Mouse (Mus musculus) layer of hippocampus, adult 6 months (tissue): ENCODE data around the gene Sbpl. TPM values are rescaled to one million over a fixed set of nuclear protein-coding genes. Genes with fewer than 3 reads are reported as not detected.

ENCODE experiments used
- long read RNA-seq, 2 experiments: library from polyadenylated mRNA; unstranded; transcript quantifications; one replicate each; pipeline ENCODE4 v2.0.0; 2019 to 2020
- polyA plus RNA-seq: library from polyadenylated mRNA; unstranded; fragments of <200 nt; fragmentation: Nextera tagmentation; gene quantifications from 2 replicates; pipeline ENCODE4 v1.2.3, GENCODE M21; 2021

Sbpl gene
- polyA plus RNA-seq: not detected in 2 replicates
- long read RNA-seq, experiment 1, partial matches to known transcripts: 0 of 1 reads
- long read RNA-seq, experiment 1, other reads (novel, unspliced or antisense): 0 of 1 reads
- long read RNA-seq, experiment 2: 0 reads

GRCm38 (mm10) chr17:23955174-23955573 lies at the start of gene Sbpl:
Gene Sbpl, minus strand, starts transcription at chr17:23955274.

GRCm38 (mm10) chr17:23997901-23998300 lies 42.8 kb upstream of the Sbpl start, which contains the start of gene Prss22:
Gene Prss22, minus strand, starts transcription at chr17:23998100.

DNA sequence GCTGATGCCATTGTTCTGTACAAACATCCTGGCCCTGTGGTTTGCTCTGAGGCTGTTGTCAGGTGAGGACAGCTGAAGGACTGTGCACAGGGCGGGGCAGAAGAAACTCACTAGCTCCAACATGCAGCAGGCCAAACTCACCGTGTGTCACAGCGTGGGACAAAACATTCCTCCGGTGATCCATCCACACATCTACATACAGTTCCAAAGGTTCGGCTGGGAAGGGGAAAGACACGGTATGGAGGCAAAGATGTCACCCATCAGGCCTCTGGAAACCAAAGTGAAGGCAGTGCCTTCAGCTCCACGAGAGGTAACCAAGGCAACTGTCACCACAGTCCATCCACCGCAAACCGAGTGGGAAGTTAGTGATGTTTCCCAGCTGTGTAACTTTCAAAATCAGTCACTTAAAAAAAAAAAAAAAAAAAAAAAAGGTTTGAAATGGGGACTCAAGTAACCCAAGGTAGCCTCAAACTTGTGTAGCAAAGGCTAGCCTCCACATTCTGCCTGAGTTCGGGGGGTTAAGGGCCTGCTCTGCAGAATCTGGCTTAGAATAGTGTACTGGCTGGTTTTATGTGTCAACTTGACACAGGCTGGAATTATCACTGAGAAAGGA lies 25.3 kb upstream of the Sbpl start, which contains the start of gene Prss30:
TSS of gene Prss30 (minus strand) at position 270 of the 613 bp plus-strand sequence.

DNA sequence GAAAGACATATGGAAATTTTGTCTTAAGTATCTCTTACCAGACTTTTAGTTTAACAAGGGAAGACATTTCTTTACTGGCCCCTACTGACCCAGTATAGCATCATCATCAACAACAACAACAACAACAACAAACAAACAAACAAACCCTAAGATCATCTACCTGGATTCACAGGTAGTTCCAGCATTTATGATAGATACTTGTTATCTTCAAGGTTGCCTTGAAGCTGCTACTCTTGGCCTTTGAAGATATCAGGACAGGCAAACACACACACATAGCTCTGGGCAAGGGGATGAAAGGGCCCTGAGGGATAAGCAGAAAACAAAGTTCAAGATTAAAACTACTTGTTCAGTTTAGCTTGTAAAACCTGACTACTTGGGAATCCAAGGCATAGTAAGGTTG lies 13.7 kb downstream of the Sbpl start, which contains the start of gene Sbp:
TSS of gene Sbp (plus strand) at position 301 of the 400 bp plus-strand sequence.

GRCm38 (mm10) chr17:23917158-23917557 lies 37.9 kb downstream of the Sbpl start, which contains the start of gene Dcpp3:
Gene Dcpp3, plus strand, starts transcription at chr17:23917458.

Other genes starting within 250 kb of the Sbpl start
- not detected in 2 replicates for gene 1520401A03Rik, start 232.5 kb downstream of the Sbpl start, polyA plus RNA-seq
- gene Pkmyt1, start 228.9 kb downstream of the Sbpl start, polyA plus RNA-seq: 1.6 and 2.2 TPM in 2 replicates
- gene Paqr4, start 214.4 kb downstream of the Sbpl start, polyA plus RNA-seq: 106 and 116 TPM in 2 replicates
- 0.60 and 0.85 TPM in 2 replicates for gene Kremen2, start 209.4 kb downstream of the Sbpl start, polyA plus RNA-seq
- gene Flywch1, start 183.7 kb downstream of the Sbpl start, polyA plus RNA-seq: 256 and 293 TPM in 2 replicates
- gene Flywch2, start 169.2 kb downstream of the Sbpl start, polyA plus RNA-seq: 22.4 and 25.0 TPM in 2 replicates
- gene Srrm2, start 164.7 kb downstream of the Sbpl start, polyA plus RNA-seq: 297 and 334 TPM in 2 replicates
- gene Elob, start 126.1 kb downstream of the Sbpl start, polyA plus RNA-seq: 1,710 and 1,770 TPM in 2 replicates
- not detected in 2 replicates for gene Prss33, start 119.2 kb downstream of the Sbpl start, polyA plus RNA-seq
- not detected in 2 replicates for gene Prss32, start 111.4 kb downstream of the Sbpl start, polyA plus RNA-seq
- 0.08 and 0.48 TPM in 2 replicates for gene Prss41, start 111.1 kb downstream of the Sbpl start, polyA plus RNA-seq
- gene Prss21, start 87.2 kb downstream of the Sbpl start, polyA plus RNA-seq: not detected in 2 replicates
- gene Dcpp1, start 74.4 kb downstream of the Sbpl start, polyA plus RNA-seq: 0.25 TPM in 1 of 2 replicates, not detected in the other
- gene Dcpp2, start 74.4 kb downstream of the Sbpl start, polyA plus RNA-seq: not detected in 2 replicates
- gene Dcpp3, start 37.8 kb downstream of the Sbpl start, polyA plus RNA-seq: not detected in 2 replicates
- gene Sbp, start 13.6 kb downstream of the Sbpl start, polyA plus RNA-seq: 0.18 and 0.30 TPM in 2 replicates
- 0.21 and 0.34 TPM in 2 replicates for gene Prss30, start 25.3 kb upstream of the Sbpl start, polyA plus RNA-seq
- gene Prss22, start 42.8 kb upstream of the Sbpl start, polyA plus RNA-seq: 0.25 and 0.28 TPM in 2 replicates
- not detected in 2 replicates for gene Prss27, start 82.9 kb upstream of the Sbpl start, polyA plus RNA-seq
- 28.2 and 31.2 TPM in 2 replicates for gene Kctd5, start 118.2 kb upstream of the Sbpl start, polyA plus RNA-seq
- gene Pdpk1, start 195.7 kb upstream of the Sbpl start, polyA plus RNA-seq: 47.2 and 54.0 TPM in 2 replicates
- 28.9 and 38.4 TPM in 2 replicates for gene Amdhd2, start 208.5 kb upstream of the Sbpl start, polyA plus RNA-seq
- gene Atp6v0c, start 214.4 kb upstream of the Sbpl start, polyA plus RNA-seq: 2,331 and 2,377 TPM in 2 replicates